Mouse (Mus musculus): Measurements from ENCODE around the gene Crybb2. TPM values are rescaled to one million over a fixed set of nuclear protein-coding genes. Genes with fewer than 3 reads are reported as not detected.

Gene Crybb2
- polyA plus RNA-seq, 1 experiment from 2014 or later: not detected

- no peaks in the 10 kb centered on the region for H3K27me3 ChIP-seq
- DNase-seq (ENCODE audit: low read depth, low spot score) (no peak), ATAC-seq (no peak)
- POLR2A ChIA-PET: interaction anchor here (0.8 kb wide), 1 partner anchor 17 kb away, joined by 3 read pairs; no protein-coding TSS in a partner anchor
- in situ Hi-C loops (cut with MboI; ENCODE audit: low pct_unique_long_range_greater_than_20kb): no loop called here
- CTCF ChIA-PET: interaction anchor here (1.7 to 4.4 kb wide), 6 partner anchors 9 to 72 kb away, joined by 4 to 19 read pairs (median 8); no protein-coding TSS in a partner anchor
- no peak for TF ChIP-seq CTCF (IDR thresholded peaks at IDR 0.05)
Observed at GRCm38 (mm10) chr5:113108165-113108764, 38.3 kb upstream of the Crybb2 start.

- no peak for ATAC-seq
- no peaks in the 10 kb centered on the region for H3K27me3 ChIP-seq
- in situ Hi-C loops (cut with MboI; ENCODE audit: low pct_unique_long_range_greater_than_20kb): no loop called here
- POLR2A ChIA-PET: no interaction called here
- no peak for DNase-seq (ENCODE audit: low read depth, low spot score)
- TF ChIP-seq CTCF (IDR thresholded peaks at IDR 0.05): no peak
- CTCF ChIA-PET: interaction anchor here (1.3 to 4.4 kb wide), 6 partner anchors 8 to 73 kb away, joined by 3 to 19 read pairs (median 6); no protein-coding TSS in a partner anchor
Observed at GRCm38 (mm10) chr5:113107709-113108108, 37.8 kb upstream of the Crybb2 start.

GRCm38 (mm10) chr5:113106594-113106993 lies 36.7 kb upstream of the Crybb2 start:
- ChIA-PET POLR2A (no interaction called here), CTCF (interaction anchor here (1.3 to 2.1 kb wide), 4 partner anchors 11 to 67 kb away, joined by 3 to 11 read pairs (median 6); no protein-coding TSS in a partner anchor)
- TF ChIP-seq CTCF (IDR thresholded peaks at IDR 0.05): no peak
- no peaks in the 10 kb centered on the region for H3K27me3 ChIP-seq
- no peak for ATAC-seq
- DNase-seq (ENCODE audit: low read depth, low spot score): no peak
- in situ Hi-C loops (cut with MboI; ENCODE audit: low pct_unique_long_range_greater_than_20kb): no loop called here

- in situ Hi-C loops (cut with MboI; ENCODE audit: low pct_unique_long_range_greater_than_20kb): no loop called here
- DNase-seq (ENCODE audit: low read depth, low spot score) (no peak), ATAC-seq (no peak)
- ChIA-PET POLR2A (no interaction called here), CTCF (interaction anchor here (4.4 kb wide), 1 partner anchor 50 kb away, joined by 19 read pairs; no protein-coding TSS in a partner anchor)
- H3K27me3 ChIP-seq: no peaks in the 10 kb centered on the region
- TF ChIP-seq CTCF (IDR thresholded peaks at IDR 0.05): no peak
Observed at GRCm38 (mm10) chr5:113105481-113105880, 35.6 kb upstream of the Crybb2 start.

- no peak for TF ChIP-seq CTCF (IDR thresholded peaks at IDR 0.05)
- ChIA-PET POLR2A (no interaction called here), CTCF (interaction anchor here (4.4 kb wide), 1 partner anchor 50 kb away, joined by 19 read pairs; no protein-coding TSS in a partner anchor)
- DNase-seq (ENCODE audit: low read depth, low spot score) (no peak), ATAC-seq (no peak)
- H3K27me3 ChIP-seq: no peaks in the 10 kb centered on the region
- in situ Hi-C loops (cut with MboI; ENCODE audit: low pct_unique_long_range_greater_than_20kb): no loop called here
Observed at GRCm38 (mm10) chr5:113105035-113105434, 35.1 kb upstream of the Crybb2 start.

- in situ Hi-C loops (cut with MboI; ENCODE audit: low pct_unique_long_range_greater_than_20kb): no loop called here
- POLR2A ChIA-PET: no interaction called here
- no peaks in the 10 kb centered on the region for H3K27me3 ChIP-seq
- ATAC-seq (no peak), DNase-seq (ENCODE audit: low read depth, low spot score) (peak; percentile 54)
- CTCF ChIA-PET: interaction anchor here (0.8 to 7.2 kb wide), 4 partner anchors 34 to 124 kb away, joined by 3 to 83 read pairs (median 12); partner anchors contain the start of gene Tmem211
- TF ChIP-seq CTCF (IDR thresholded peaks at IDR 0.05): no peak
Observed at GRCm38 (mm10) chr5:113102455-113102854, 32.5 kb upstream of the Crybb2 start.

GRCm38 (mm10) chr5:113101457-113101856 lies 31.5 kb upstream of the Crybb2 start:
- CTCF ChIA-PET: interaction anchor here (4.8 to 7.2 kb wide), 2 partner anchors 55 to 67 kb away, joined by 83 to 142 read pairs; no protein-coding TSS in a partner anchor
- no peak for DNase-seq (ENCODE audit: low read depth, low spot score)
- no peak for TF ChIP-seq CTCF (IDR thresholded peaks at IDR 0.05)
- in situ Hi-C loops (cut with MboI; ENCODE audit: low pct_unique_long_range_greater_than_20kb): no loop called here
- POLR2A ChIA-PET: no interaction called here
- H3K27me3 ChIP-seq: no peaks in the 10 kb centered on the region
- no peak for ATAC-seq

- DNase-seq (ENCODE audit: low read depth, low spot score): no peak
- H3K27me3 ChIP-seq: no peaks in the 10 kb centered on the region
- in situ Hi-C loops (cut with MboI; ENCODE audit: low pct_unique_long_range_greater_than_20kb): no loop called here
- no peak for TF ChIP-seq CTCF (IDR thresholded peaks at IDR 0.05)
- POLR2A ChIA-PET: no interaction called here
- CTCF ChIA-PET: interaction anchor here (0.8 to 7.2 kb wide), 13 partner anchors 9 to 130 kb away, joined by 3 to 142 read pairs (median 7); partner anchors contain the start of gene Tmem211
- no peak for ATAC-seq
Observed at GRCm38 (mm10) chr5:113100422-113100821, 30.5 kb upstream of the Crybb2 start.

GRCm38 (mm10) chr5:113099546-113099945 lies 29.6 kb upstream of the Crybb2 start:
- no peak for DNase-seq (ENCODE audit: low read depth, low spot score)
- no peak for TF ChIP-seq CTCF (IDR thresholded peaks at IDR 0.05)
- no peaks in the 10 kb centered on the region for H3K27me3 ChIP-seq
- ChIA-PET POLR2A (interaction anchor here (0.7 to 1.3 kb wide), 2 partner anchors 122 to 127 kb away, joined by 3 to 4 read pairs; partner anchors contain the start of gene Tmem211), CTCF (interaction anchor here (0.7 to 7.2 kb wide), 28 partner anchors 9 to 231 kb away, joined by 3 to 142 read pairs (median 5); partner anchors contain the start of gene Tmem211)
- ATAC-seq: peak; percentile 46
- in situ Hi-C loops (cut with MboI; ENCODE audit: low pct_unique_long_range_greater_than_20kb): loop anchor here (5.0 to 25.0 kb wide), 3 partner anchors 68 to 638 kb away; partner anchors contain the start of genes Ficd and Tmem211

- no peak for ATAC-seq
- H3K27me3 ChIP-seq: no peaks in the 10 kb centered on the region
- in situ Hi-C loops (cut with MboI; ENCODE audit: low pct_unique_long_range_greater_than_20kb): loop anchor here (5.0 to 25.0 kb wide), 3 partner anchors 70 to 640 kb away; partner anchors contain the start of genes Ficd and Tmem211
- POLR2A ChIA-PET: no interaction called here
- TF ChIP-seq CTCF (IDR thresholded peaks at IDR 0.05): no peak
- CTCF ChIA-PET: interaction anchor here (3.2 to 7.2 kb wide), 3 partner anchors 59 to 77 kb away, joined by 24 to 142 read pairs (median 83); no protein-coding TSS in a partner anchor
- DNase-seq (ENCODE audit: low read depth, low spot score): no peak
Observed at GRCm38 (mm10) chr5:113097551-113097950, 27.6 kb upstream of the Crybb2 start.

- no peak for TF ChIP-seq CTCF (IDR thresholded peaks at IDR 0.05)
- POLR2A ChIA-PET: no interaction called here
- in situ Hi-C loops (cut with MboI; ENCODE audit: low pct_unique_long_range_greater_than_20kb): loop anchor here (5.0 to 25.0 kb wide), 3 partner anchors 72 to 642 kb away; partner anchors contain the start of genes Ficd and Tmem211
- CTCF ChIA-PET: no interaction called here
- DNase-seq (ENCODE audit: low read depth, low spot score) (no peak), ATAC-seq (no peak)
- no peaks in the 10 kb centered on the region for H3K27me3 ChIP-seq
Observed at GRCm38 (mm10) chr5:113095456-113095855, 25.5 kb upstream of the Crybb2 start.

Data from Patski (cell line).